Mouse (Mus musculus): ENCODE measurements at regions not wholly inside any gene's neighbourhood (a gene's known extent, or its start where the extent isn't known, plus 50 kb on each side); places are given as distances from the start of the nearest gene placed in this dataset.

GRCm38 (mm10) chr5:12892333-12892732 lies 232.9 kb upstream of the Sema3a start:
- H3K27ac ChIP-seq (replicated peaks; ENCODE audit: low read depth, low read length) = no peak overlapping the region
- no peak for DNase-seq (ENCODE audit: low spot score)
- no peak overlapping the region for H3K4me3 ChIP-seq (ENCODE audit: low read depth, low read length)
- no peaks in the 10 kb centered on the region for H3K4me1 ChIP-seq (ENCODE audit: control insufficient read depth, insufficient read depth, low read length)
- H3K4me2 ChIP-seq (ENCODE audit: low read depth, low read length) = no peak overlapping the region
- 0 out of 2 replicates have a peak, but pooled peaks cover 2% of the 10 kb centered on the region for H3K9me3 ChIP-seq (ENCODE audit: control insufficient read depth, low read length)
- H3K36me3 ChIP-seq (ENCODE audit: control insufficient read depth, insufficient read depth, low read length) = no peaks in the 10 kb centered on the region
- no peak overlapping the region for H3K9ac ChIP-seq (ENCODE audit: low read depth, low read length)
- no peaks in the 10 kb centered on the region for H3K27me3 ChIP-seq (replicated peaks; ENCODE audit: control insufficient read depth, insufficient read depth, low read length)
- no peak for ATAC-seq (ENCODE audit: low read depth)

GRCm38 (mm10) chr5:12894638-12895037 lies 230.6 kb upstream of the Sema3a start:
- Histone ChIP-seq H3K4me1 (ENCODE audit: control insufficient read depth, insufficient read depth, low read length) (no peaks in the 10 kb centered on the region), H3K36me3 (ENCODE audit: control insufficient read depth, insufficient read depth, low read length) (no peaks in the 10 kb centered on the region), H3K4me3 (ENCODE audit: low read depth, low read length) (no peak overlapping the region), H3K27ac (replicated peaks; ENCODE audit: low read depth, low read length) (no peak overlapping the region), H3K9ac (ENCODE audit: low read depth, low read length) (no peak overlapping the region), H3K9me3 (ENCODE audit: control insufficient read depth, low read length) (no peaks in the 10 kb centered on the region), H3K4me2 (ENCODE audit: low read depth, low read length) (no peak overlapping the region), H3K27me3 (replicated peaks; ENCODE audit: control insufficient read depth, insufficient read depth, low read length) (no peaks in the 10 kb centered on the region)
- no peak for ATAC-seq (ENCODE audit: low read depth)
- DNase-seq (ENCODE audit: low spot score) = no peak
- WGBS = 42% methylated on average over 2 of the region's 2 CpGs

GRCm38 (mm10) chr5:12910741-12911140 lies 214.5 kb upstream of the Sema3a start:
- Histone ChIP-seq H3K4me2 (ENCODE audit: low read depth, low read length) (no peak overlapping the region), H3K36me3 (ENCODE audit: control insufficient read depth, insufficient read depth, low read length) (no peaks in the 10 kb centered on the region), H3K27ac (replicated peaks; ENCODE audit: low read depth, low read length) (no peak overlapping the region), H3K4me1 (ENCODE audit: control insufficient read depth, insufficient read depth, low read length) (no peaks in the 10 kb centered on the region), H3K9ac (ENCODE audit: low read depth, low read length) (no peak overlapping the region), H3K27me3 (replicated peaks; ENCODE audit: control insufficient read depth, insufficient read depth, low read length) (no peaks in the 10 kb centered on the region), H3K4me3 (ENCODE audit: low read depth, low read length) (no peak overlapping the region), H3K9me3 (ENCODE audit: control insufficient read depth, low read length) (0 out of 2 replicates have a peak, but pooled peaks cover 8% of the 10 kb centered on the region)
- no peak for DNase-seq (ENCODE audit: low spot score)
- no peak for ATAC-seq (ENCODE audit: low read depth)

- WGBS = 37% methylated on average over 1 of the region's 1 CpGs
- no peak for DNase-seq (ENCODE audit: low spot score)
- Histone ChIP-seq H3K36me3 (ENCODE audit: control insufficient read depth, insufficient read depth, low read length) (no peaks in the 10 kb centered on the region), H3K27me3 (replicated peaks; ENCODE audit: control insufficient read depth, insufficient read depth, low read length) (no peaks in the 10 kb centered on the region), H3K9ac (ENCODE audit: low read depth, low read length) (no peak overlapping the region), H3K4me1 (ENCODE audit: control insufficient read depth, insufficient read depth, low read length) (no peaks in the 10 kb centered on the region), H3K9me3 (ENCODE audit: control insufficient read depth, low read length) (0 out of 2 replicates have a peak, but pooled peaks cover 8% of the 10 kb centered on the region), H3K4me2 (ENCODE audit: low read depth, low read length) (no peak overlapping the region), H3K27ac (replicated peaks; ENCODE audit: low read depth, low read length) (no peak overlapping the region), H3K4me3 (ENCODE audit: low read depth, low read length) (no peak overlapping the region)
- no peak for ATAC-seq (ENCODE audit: low read depth)
These were observed 210.8 kb upstream of the Sema3a start for GRCm38 (mm10) chr5:12914395-12914794.

- no peak overlapping the region for H3K27ac ChIP-seq (replicated peaks; ENCODE audit: low read depth, low read length)
- DNase-seq (ENCODE audit: low spot score) (no peak), ATAC-seq (ENCODE audit: low read depth) (no peak)
- H3K4me2 ChIP-seq (ENCODE audit: low read depth, low read length) = no peak overlapping the region
- H3K9me3 ChIP-seq (ENCODE audit: control insufficient read depth, low read length) = no peaks in the 10 kb centered on the region
- WGBS = 92% methylated on average over 2 of the region's 2 CpGs
- H3K36me3 ChIP-seq (ENCODE audit: control insufficient read depth, insufficient read depth, low read length) = no peaks in the 10 kb centered on the region
- no peaks in the 10 kb centered on the region for H3K27me3 ChIP-seq (replicated peaks; ENCODE audit: control insufficient read depth, insufficient read depth, low read length)
- no peaks in the 10 kb centered on the region for H3K4me1 ChIP-seq (ENCODE audit: control insufficient read depth, insufficient read depth, low read length)
- H3K9ac ChIP-seq (ENCODE audit: low read depth, low read length) = no peak overlapping the region
- no peak overlapping the region for H3K4me3 ChIP-seq (ENCODE audit: low read depth, low read length)
These were observed 205.9 kb upstream of the Sema3a start for GRCm38 (mm10) chr5:12919335-12919734.

- Histone ChIP-seq H3K36me3 (ENCODE audit: control insufficient read depth, insufficient read depth, low read length) (no peaks in the 10 kb centered on the region), H3K4me3 (ENCODE audit: low read depth, low read length) (no peak overlapping the region), H3K9ac (ENCODE audit: low read depth, low read length) (no peak overlapping the region)
These were observed 202.3 kb upstream of the Sema3a start for GRCm38 (mm10) chr5:12922889-12923288.

GRCm38 (mm10) chr5:12925466-12925865 lies 199.7 kb upstream of the Sema3a start:
- Histone ChIP-seq H3K36me3 (ENCODE audit: control insufficient read depth, insufficient read depth, low read length) (no peaks in the 10 kb centered on the region), H3K27ac (replicated peaks; ENCODE audit: low read depth, low read length) (no peak overlapping the region), H3K4me3 (ENCODE audit: low read depth, low read length) (no peak overlapping the region), H3K9ac (ENCODE audit: low read depth, low read length) (no peak overlapping the region), H3K27me3 (replicated peaks; ENCODE audit: control insufficient read depth, insufficient read depth, low read length) (no peaks in the 10 kb centered on the region), H3K4me1 (ENCODE audit: control insufficient read depth, insufficient read depth, low read length) (no peaks in the 10 kb centered on the region), H3K9me3 (ENCODE audit: control insufficient read depth, low read length) (no peaks in the 10 kb centered on the region), H3K4me2 (ENCODE audit: low read depth, low read length) (no peak overlapping the region)
- DNase-seq (ENCODE audit: low spot score) (no peak), ATAC-seq (ENCODE audit: low read depth) (no peak)

More at GRCm38 (mm10) chr5:12922889-12923288, 202.3 kb upstream of the Sema3a start:
- ATAC-seq (ENCODE audit: low read depth) (no peak), DNase-seq (ENCODE audit: low spot score) (no peak)
- Histone ChIP-seq H3K27ac (replicated peaks; ENCODE audit: low read depth, low read length) (no peak overlapping the region), H3K4me2 (ENCODE audit: low read depth, low read length) (no peak overlapping the region), H3K27me3 (replicated peaks; ENCODE audit: control insufficient read depth, insufficient read depth, low read length) (no peaks in the 10 kb centered on the region), H3K4me1 (ENCODE audit: control insufficient read depth, insufficient read depth, low read length) (no peaks in the 10 kb centered on the region), H3K9me3 (ENCODE audit: control insufficient read depth, low read length) (no peaks in the 10 kb centered on the region)

GRCm38 (mm10) chr5:12926289-12926688 lies 198.9 kb upstream of the Sema3a start:
- Histone ChIP-seq H3K9me3 (ENCODE audit: control insufficient read depth, low read length) (no peaks in the 10 kb centered on the region), H3K36me3 (ENCODE audit: control insufficient read depth, insufficient read depth, low read length) (no peaks in the 10 kb centered on the region), H3K4me3 (ENCODE audit: low read depth, low read length) (no peak overlapping the region), H3K27me3 (replicated peaks; ENCODE audit: control insufficient read depth, insufficient read depth, low read length) (no peaks in the 10 kb centered on the region), H3K27ac (replicated peaks; ENCODE audit: low read depth, low read length) (no peak overlapping the region), H3K9ac (ENCODE audit: low read depth, low read length) (no peak overlapping the region), H3K4me2 (ENCODE audit: low read depth, low read length) (no peak overlapping the region), H3K4me1 (ENCODE audit: control insufficient read depth, insufficient read depth, low read length) (no peaks in the 10 kb centered on the region)
- 71% methylated on average over 8 of the region's 8 CpGs for WGBS
- DNase-seq (ENCODE audit: low spot score) (no peak), ATAC-seq (ENCODE audit: low read depth) (no peak)

GRCm38 (mm10) chr5:12927247-12927646 lies 198.0 kb upstream of the Sema3a start:
- ATAC-seq (ENCODE audit: low read depth) = no peak
- 83% methylated on average over 3 of the region's 3 CpGs for WGBS

More at GRCm38 (mm10) chr5:12927247-12927646, 198.0 kb upstream of the Sema3a start:
- Histone ChIP-seq H3K4me1 (ENCODE audit: control insufficient read depth, insufficient read depth, low read length) (no peaks in the 10 kb centered on the region), H3K9me3 (ENCODE audit: control insufficient read depth, low read length) (no peaks in the 10 kb centered on the region), H3K27ac (replicated peaks; ENCODE audit: low read depth, low read length) (no peak overlapping the region), H3K27me3 (replicated peaks; ENCODE audit: control insufficient read depth, insufficient read depth, low read length) (no peaks in the 10 kb centered on the region), H3K4me3 (ENCODE audit: low read depth, low read length) (no peak overlapping the region), H3K9ac (ENCODE audit: low read depth, low read length) (no peak overlapping the region), H3K36me3 (ENCODE audit: control insufficient read depth, insufficient read depth, low read length) (no peaks in the 10 kb centered on the region), H3K4me2 (ENCODE audit: low read depth, low read length) (no peak overlapping the region)
- no peak for DNase-seq (ENCODE audit: low spot score)

Measured in embryonic facial prominence, embryonic 14.5 days (tissue).